Mouse (Mus musculus) olfactory bulb, adult 2 months (tissue): Measurements from ENCODE around the gene Nfic.

Experiments used
- CTCF ChIP-seq: fragments of 200-500 bp; IDR thresholded peaks from 2 replicates; pipeline ENCODE4 v1.5.1; 2012; ENCODE audit warnings: low read depth, mild to moderate bottlenecking, low read length, moderate library complexity; ENCODE audit not compliant: insufficient read depth
- POLR2A ChIP-seq: fragments of 200-500 bp; IDR thresholded peaks from 2 replicates; pipeline ENCODE4 v1.6.1; 2012; ENCODE audit warnings: mild to moderate bottlenecking, low read depth, low read length, moderate library complexity; ENCODE audit not compliant: insufficient read depth

GRCm38 (mm10) chr10:81366477-81367206, 88.8 kb downstream of the Nfic start:
- TF ChIP-seq CTCF (no peak), POLR2A (no peak)
